Mouse (Mus musculus): ENCODE data around the gene Zdhhc4.

Gene Zdhhc4

GRCm38 (mm10) chr5:143328690-143329495 is at the start of gene Zdhhc4:
Gene Zdhhc4, minus strand, starts transcription at chr5:143329256.
- DNase-seq = peak; percentile 95

- DNase-seq = no peak
Observed at GRCm38 (mm10) chr5:143376156-143376555, 47.1 kb upstream of the Zdhhc4 start.

- peak; percentile 76 for DNase-seq
Observed at GRCm38 (mm10) chr5:143375242-143375641, 46.2 kb upstream of the Zdhhc4 start.

GRCm38 (mm10) chr5:143372818-143373217 is 43.8 kb upstream of the Zdhhc4 start:
- DNase-seq = peak; percentile 41

GRCm38 (mm10) chr5:143371146-143371510 is 42.1 kb upstream of the Zdhhc4 start:
- no peak for DNase-seq

- peak; percentile 33 for DNase-seq
Observed at GRCm38 (mm10) chr5:143370416-143371145, 41.5 kb upstream of the Zdhhc4 start.

GRCm38 (mm10) chr5:143369611-143370255 is 40.7 kb upstream of the Zdhhc4 start:
- DNase-seq = peak; percentile 23

GRCm38 (mm10) chr5:143367931-143368330 is 38.9 kb upstream of the Zdhhc4 start:
- DNase-seq = no peak

GRCm38 (mm10) chr5:143363678-143364615 is 34.9 kb upstream of the Zdhhc4 start:
- DNase-seq = peak; percentile 56

GRCm38 (mm10) chr5:143361428-143361827 is 32.4 kb upstream of the Zdhhc4 start:
- no peak for DNase-seq

GRCm38 (mm10) chr5:143360000-143360399 is 30.9 kb upstream of the Zdhhc4 start:
- no peak for DNase-seq

- no peak for DNase-seq
Observed at GRCm38 (mm10) chr5:143359263-143359662, 30.2 kb upstream of the Zdhhc4 start.

- no peak for DNase-seq
Observed at GRCm38 (mm10) chr5:143357564-143357963, 28.5 kb upstream of the Zdhhc4 start.

- no peak for DNase-seq
Observed at GRCm38 (mm10) chr5:143356686-143357388, 27.8 kb upstream of the Zdhhc4 start, which contains the start of gene Grid2ip. Gene Grid2ip, plus strand, starts transcription at chr5:143357338.

- no peak for DNase-seq
Observed at GRCm38 (mm10) chr5:143356017-143356416, 27.0 kb upstream of the Zdhhc4 start.

- DNase-seq = no peak
Observed at GRCm38 (mm10) chr5:143346367-143346766, 17.3 kb upstream of the Zdhhc4 start.

- DNase-seq = no peak
Observed at GRCm38 (mm10) chr5:143339603-143340002, 10.5 kb upstream of the Zdhhc4 start.

- DNase-seq = no peak
Observed at GRCm38 (mm10) chr5:143336559-143336958, 7.5 kb upstream of the Zdhhc4 start.

- DNase-seq = no peak
Observed at GRCm38 (mm10) chr5:143335089-143335460, 6.0 kb upstream of the Zdhhc4 start.

GRCm38 (mm10) chr5:143334418-143335088 is 5.5 kb upstream of the Zdhhc4 start:
- DNase-seq = no peak

GRCm38 (mm10) chr5:143333872-143334271 is 4.8 kb upstream of the Zdhhc4 start:
- peak; percentile 92 for DNase-seq

All from right cerebral cortex, postnatal 4 days (tissue).